Mouse (Mus musculus): ENCODE results near the gene Atp8a1. TPM values are rescaled to one million over a fixed set of nuclear protein-coding genes. Genes with fewer than 3 reads are reported as not detected.

The Atp8a1 gene
- total RNA-seq, 2 experiments from 2014 or later: 162 to 182 TPM

GRCm38 (mm10) chr5:67688001-67688400, 159.2 kb downstream of the Atp8a1 start:
- no peak for DNase-seq (ENCODE audit: extremely low spot score in 1 of 2, low spot score in 1 of 2)

- no peak for DNase-seq (ENCODE audit: extremely low spot score in 1 of 2, low spot score in 1 of 2)
Measured at GRCm38 (mm10) chr5:67685906-67686305, 161.3 kb downstream of the Atp8a1 start.

GRCm38 (mm10) chr5:67685461-67685860, 161.8 kb downstream of the Atp8a1 start:
- no peak for DNase-seq (ENCODE audit: extremely low spot score in 1 of 2, low spot score in 1 of 2)

GRCm38 (mm10) chr5:67678819-67679218, 168.4 kb downstream of the Atp8a1 start:
- no peak for DNase-seq (ENCODE audit: extremely low spot score in 1 of 2, low spot score in 1 of 2)

- no peak for DNase-seq (ENCODE audit: extremely low spot score in 1 of 2, low spot score in 1 of 2)
Measured at GRCm38 (mm10) chr5:67673008-67673407, 174.2 kb downstream of the Atp8a1 start.

GRCm38 (mm10) chr5:67670158-67670557, 177.1 kb downstream of the Atp8a1 start:
- DNase-seq (ENCODE audit: extremely low spot score in 1 of 2, low spot score in 1 of 2): no peak

GRCm38 (mm10) chr5:67669436-67669896, 177.8 kb downstream of the Atp8a1 start:
- DNase-seq (ENCODE audit: extremely low spot score in 1 of 2, low spot score in 1 of 2): no peak

GRCm38 (mm10) chr5:67662715-67663114, 184.5 kb downstream of the Atp8a1 start:
- no peak for DNase-seq (ENCODE audit: extremely low spot score in 1 of 2, low spot score in 1 of 2)

GRCm38 (mm10) chr5:67659864-67660263, 187.4 kb downstream of the Atp8a1 start:
- DNase-seq (ENCODE audit: extremely low spot score in 1 of 2, low spot score in 1 of 2): no peak

- no peak for DNase-seq (ENCODE audit: extremely low spot score in 1 of 2, low spot score in 1 of 2)
Measured at GRCm38 (mm10) chr5:67656821-67657259, 190.4 kb downstream of the Atp8a1 start.

- no peak for DNase-seq (ENCODE audit: extremely low spot score in 1 of 2, low spot score in 1 of 2)
Measured at GRCm38 (mm10) chr5:67655696-67656519, 191.3 kb downstream of the Atp8a1 start.

- no peak for DNase-seq (ENCODE audit: extremely low spot score in 1 of 2, low spot score in 1 of 2)
Measured at GRCm38 (mm10) chr5:67654572-67654971, 192.7 kb downstream of the Atp8a1 start.

GRCm38 (mm10) chr5:67653543-67653942, 193.7 kb downstream of the Atp8a1 start:
- DNase-seq (ENCODE audit: extremely low spot score in 1 of 2, low spot score in 1 of 2): no peak

GRCm38 (mm10) chr5:67652468-67652867, 194.8 kb downstream of the Atp8a1 start:
- no peak for DNase-seq (ENCODE audit: extremely low spot score in 1 of 2, low spot score in 1 of 2)

- DNase-seq (ENCODE audit: extremely low spot score in 1 of 2, low spot score in 1 of 2): no peak
Measured at GRCm38 (mm10) chr5:67650021-67650420, 197.2 kb downstream of the Atp8a1 start.

GRCm38 (mm10) chr5:67649156-67649555, 198.1 kb downstream of the Atp8a1 start:
- DNase-seq (ENCODE audit: extremely low spot score in 1 of 2, low spot score in 1 of 2): no peak

GRCm38 (mm10) chr5:67647568-67647967, 199.7 kb downstream of the Atp8a1 start:
- DNase-seq (ENCODE audit: extremely low spot score in 1 of 2, low spot score in 1 of 2): no peak

- no peak for DNase-seq (ENCODE audit: extremely low spot score in 1 of 2, low spot score in 1 of 2)
Measured at GRCm38 (mm10) chr5:67646756-67647529, 200.3 kb downstream of the Atp8a1 start.

- no peak for DNase-seq (ENCODE audit: extremely low spot score in 1 of 2, low spot score in 1 of 2)
Measured at GRCm38 (mm10) chr5:67643537-67644255, 203.5 kb downstream of the Atp8a1 start.

GRCm38 (mm10) chr5:67641406-67642120, 205.7 kb downstream of the Atp8a1 start:
- no peak for DNase-seq (ENCODE audit: extremely low spot score in 1 of 2, low spot score in 1 of 2)

All from layer of hippocampus, postnatal 25 days (tissue).